Mouse (Mus musculus): Measurements from ENCODE around the gene 4930579F01Rik.

- TF ChIP-seq CTCF (IDR thresholded peaks at IDR 0.05; ENCODE audit: low read depth, low read length) (no peak), EP300 (IDR thresholded peaks at IDR 0.05; ENCODE audit: insufficient read depth, low read depth, low read length) (no peak), POLR2A (IDR thresholded peaks at IDR 0.05; ENCODE audit: insufficient read depth, low read length) (no peak)
Observed at GRCm38 (mm10) chr3:138116871-138117270, 76.8 kb downstream of the 4930579F01Rik start.

All from ES-Bruce4 (cell line).